Comparison of ENCODE assay signal across 21 mouse cellular contexts in genomic region chr14:87289708-87290243, GRCm38 (mm10).
DNase-seq lines count a peak whose midpoint lies in the region; ATAC-seq and TF ChIP-seq lines count a peak whose summit lies in the region.
"Had no signal": no experiment of that assay in that cellular context is flagged by ENCODE, and none has a peak within 500 bp of the region (broad histone marks: within the 10 kb centered on the region; RNA-seq: fewer than 3 reads in every experiment).

No protein-coding gene starts in this region.

- H3K4me1 ChIP-seq in heart, adult 2 months (ENCODE audit: control insufficient read depth, insufficient read depth, low read length) = no peaks in the 10 kb centered on the region
- H3K4me1 ChIP-seq in lung, embryonic 15.5 days = 0 out of 2 replicates have a peak, but pooled peaks cover 5% of the 10 kb centered on the region
- H3K4me1 ChIP-seq in lung, postnatal 0 days (ENCODE audit: insufficient read depth, low read depth, low read length) = no peaks in the 10 kb centered on the region
- 0 out of 2 replicates have a peak, but pooled peaks cover 2% of the 10 kb centered on the region for H3K4me1 ChIP-seq in small intestine, adult 2 months (ENCODE audit: control insufficient read depth, insufficient read depth, insufficient read length, low read length)
- H3K4me1 ChIP-seq: embryonic facial prominence, embryonic 12.5 days; forebrain, embryonic 12.5 days; heart, embryonic 12.5 days; hindbrain, embryonic 10.5 days had no signal

- no peak overlapping the region for H3K9ac ChIP-seq in heart, adult 2 months (ENCODE audit: low read depth, low read length)
- no peak overlapping the region for H3K9ac ChIP-seq in lung, embryonic 15.5 days
- H3K9ac ChIP-seq in lung, postnatal 0 days (replicated peaks; ENCODE audit: low read depth) = no peak overlapping the region
- H3K9ac ChIP-seq: embryonic facial prominence, embryonic 12.5 days; forebrain, embryonic 12.5 days; heart, embryonic 12.5 days; hindbrain, embryonic 14.5 days had no signal

- H3K27ac ChIP-seq in heart, adult 2 months = no peak overlapping the region
- peak overlapping the region; percentile 50; the same call in 1 of the 2 replicates for H3K27ac ChIP-seq in lung, embryonic 15.5 days
- H3K27ac ChIP-seq in lung, postnatal 0 days (ENCODE audit: low read length) = no peak overlapping the region
- peak overlapping the region; percentile 69 for H3K27ac ChIP-seq in small intestine, adult 2 months (ENCODE audit: insufficient read depth, low read depth, low read length)
- H3K27ac ChIP-seq: embryonic facial prominence, embryonic 12.5 days; forebrain, embryonic 12.5 days; hindbrain, embryonic 10.5 days; hindbrain, embryonic 14.5 days had no signal

- TF ChIP-seq POLR2A in heart, adult 2 months (IDR thresholded peaks at IDR 0.05; ENCODE audit: insufficient read depth, low read depth, low read length) = no peak
- no peak for TF ChIP-seq POLR2A in small intestine, adult 2 months (IDR thresholded peaks at IDR 0.05; ENCODE audit: low read depth, low read length)

- H3K9me3 ChIP-seq in lung, embryonic 15.5 days = no peaks in the 10 kb centered on the region
- H3K9me3 ChIP-seq in lung, postnatal 0 days (ENCODE audit: low read length) = no peaks in the 10 kb centered on the region
- H3K9me3 ChIP-seq: embryonic facial prominence, embryonic 12.5 days; forebrain, embryonic 12.5 days; heart, embryonic 12.5 days; hindbrain, embryonic 10.5 days had no signal

- no peaks in the 10 kb centered on the region for H3K36me3 ChIP-seq in heart, adult 2 months (ENCODE audit: control insufficient read depth, insufficient read depth, low read length)
- H3K36me3 ChIP-seq in lung, embryonic 15.5 days = no peaks in the 10 kb centered on the region
- no peaks in the 10 kb centered on the region for H3K36me3 ChIP-seq in lung, postnatal 0 days (ENCODE audit: insufficient read depth, low read length)
- no peaks in the 10 kb centered on the region for H3K36me3 ChIP-seq in small intestine, adult 2 months (ENCODE audit: control insufficient read depth, insufficient read depth, low read length)
- H3K36me3 ChIP-seq: embryonic facial prominence, embryonic 12.5 days; forebrain, embryonic 12.5 days; heart, embryonic 12.5 days; hindbrain, embryonic 10.5 days had no signal

- WGBS in heart, adult 2 months = 43% methylated on average over 4 of the region's 4 CpGs
- WGBS in lung, embryonic 15.5 days = 42% methylated on average over 4 of the region's 4 CpGs
- 36% methylated on average over 4 of the region's 4 CpGs for WGBS in lung, postnatal 0 days
- 72% methylated on average over 4 of the region's 4 CpGs for WGBS in small intestine, adult 2 months

- no peaks in the 10 kb centered on the region for H3K27me3 ChIP-seq in heart, adult 2 months (ENCODE audit: control insufficient read depth, insufficient read depth, low read length)
- H3K27me3 ChIP-seq in lung, embryonic 15.5 days = no peaks in the 10 kb centered on the region
- no peaks in the 10 kb centered on the region for H3K27me3 ChIP-seq in lung, postnatal 0 days (replicated peaks; ENCODE audit: insufficient read depth, low read length)
- no peaks in the 10 kb centered on the region for H3K27me3 ChIP-seq in small intestine, adult 2 months (ENCODE audit: control insufficient read depth, insufficient read depth, low read length)
- H3K27me3 ChIP-seq: embryonic facial prominence, embryonic 12.5 days; forebrain, embryonic 12.5 days; heart, embryonic 12.5 days had no signal

- TF ChIP-seq EP300 in heart, adult 2 months (IDR thresholded peaks at IDR 0.05; ENCODE audit: insufficient read depth, low read depth, low read length) = no peak
- peak; percentile 38 for TF ChIP-seq EP300 in lung, postnatal 0 days (IDR thresholded peaks at IDR 0.05)

- H3K79me2 ChIP-seq in heart, adult 2 months (replicated peaks; ENCODE audit: control insufficient read depth, insufficient read depth, low read length) = no peaks in the 10 kb centered on the region

- H3K4me2 ChIP-seq in lung, embryonic 15.5 days = no peak overlapping the region
- H3K4me2 ChIP-seq in lung, postnatal 0 days (replicated peaks; ENCODE audit: low read depth, low read length) = no peak overlapping the region
- H3K4me2 ChIP-seq: embryonic facial prominence, embryonic 12.5 days; forebrain, embryonic 12.5 days; heart, embryonic 12.5 days; hindbrain, embryonic 14.5 days had no signal

- peak; percentile 2 for DNase-seq in heart, adult 8-10 months (ENCODE audit: low spot score)
- no peak for DNase-seq in heart, adult 2 months
- no peak for DNase-seq in lung, postnatal 14 days
- peak; percentile 45 for DNase-seq in lung, postnatal 0 days (ENCODE audit: low spot score)
- DNase-seq in thymus, postnatal 4 days = no peak
- DNase-seq in frontal cortex, postnatal 10 days (ENCODE audit: low spot score in 2 of 2) = no peak
- DNase-seq: adrenal gland, postnatal 14 days; cerebellum, adult 11-12 months; cerebellum, adult 9-10 months; cerebellum, postnatal 25 days; gastrocnemius, postnatal 14 days had no signal

- intact Hi-C loops in heart, adult 2 months (cut with DNase I) = no loop called here

- no peak for TF ChIP-seq CTCF in heart, adult 2 months (IDR thresholded peaks at IDR 0.05)
- no peak for TF ChIP-seq CTCF in lung, postnatal 0 days (IDR thresholded peaks at IDR 0.05)
- no peak for TF ChIP-seq CTCF in small intestine, adult 2 months (IDR thresholded peaks at IDR 0.05; ENCODE audit: extremely low read depth, insufficient read length, insufficient replicate concordance, low read depth, low read length)

- ATAC-seq in lung, embryonic 15.5 days (ENCODE audit: borderline replicate concordance, extremely low read depth, low FRiP score, low TSS enrichment) = peak; percentile 85
- peak; percentile 85 for ATAC-seq in lung, postnatal 0 days
- ATAC-seq: activated CD4-positive, CD25-positive, alpha-beta regulatory T cell, adult 4 months; forebrain, embryonic 16.5 days; Patski had no signal

- H3K4me3 ChIP-seq in heart, adult 2 months = no peak overlapping the region
- no peak overlapping the region for H3K4me3 ChIP-seq in lung, embryonic 15.5 days
- H3K4me3 ChIP-seq in lung, postnatal 0 days (ENCODE audit: low read depth, low read length) = no peak overlapping the region
- no peak overlapping the region for H3K4me3 ChIP-seq in small intestine, adult 2 months (ENCODE audit: low read depth, low read length)
- H3K4me3 ChIP-seq: embryonic facial prominence, embryonic 12.5 days; forebrain, embryonic 12.5 days; heart, embryonic 12.5 days; hindbrain, embryonic 10.5 days had no signal

Comparison
In these comparisons a context has a peak if more than half of its experiments do, and no peak if none do; other contexts are left out.
1. DNase-seq: peak in heart, adult 8-10 months (single experiment) and lung, postnatal 0 days (single experiment); none in heart, adult 2 months (0 of 2), lung, postnatal 14 days (single experiment), thymus, postnatal 4 days (single experiment) and frontal cortex, postnatal 10 days (0 of 2).
2. H3K27ac ChIP-seq: peak in lung, embryonic 15.5 days (single experiment) and small intestine, adult 2 months (single experiment); none in heart, adult 2 months (single experiment) and lung, postnatal 0 days (single experiment).